Mouse (Mus musculus) cortical plate, adult 2 months (tissue): ENCODE measurements at regions not wholly inside any gene's neighbourhood (a gene's known extent, or its start where the extent isn't known, plus 50 kb on each side); places are given as distances from the start of the nearest gene placed in this dataset.

Source experiments
- CTCF ChIP-seq: fragments of 200-500 bp; IDR thresholded peaks from 2 replicates; pipeline ENCODE4 v1.5.1; 2011; ENCODE audit warnings: mild to moderate bottlenecking, control low read depth, low read length; ENCODE audit not compliant: insufficient read depth; ENCODE audit errors: extremely low read depth
- POLR2A ChIP-seq: fragments of 200-500 bp; IDR thresholded peaks from 2 replicates; pipeline ENCODE4 v1.6.1; 2011; ENCODE audit warnings: mild to moderate bottlenecking, low read length, control low read depth; ENCODE audit not compliant: insufficient read depth; ENCODE audit errors: extremely low read depth

DNA sequence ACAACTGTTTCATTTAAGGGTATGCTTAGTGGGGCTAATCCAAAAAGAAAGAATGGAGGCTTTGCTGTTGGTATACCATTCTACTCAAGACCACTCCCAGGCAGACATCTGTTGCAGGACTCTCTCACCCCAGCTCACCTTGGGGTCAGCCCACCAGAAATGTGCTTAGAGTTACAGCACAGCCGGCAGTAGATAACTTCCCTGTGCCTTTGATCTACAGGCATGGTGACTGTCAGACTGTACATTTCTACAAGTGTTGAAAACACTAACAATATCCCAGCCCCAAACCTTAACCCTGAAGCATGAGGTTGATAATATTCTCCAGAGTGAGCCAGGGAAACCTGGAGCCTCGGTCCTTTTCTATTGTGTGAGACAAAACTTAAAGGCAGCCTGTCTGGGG lies 247.7 kb upstream of the Nt5c1b start:
- no peak for TF ChIP-seq POLR2A
- no peak for TF ChIP-seq CTCF
